Comparison of ENCODE assay signal across 9 mouse cellular contexts in the genomic region with DNA sequence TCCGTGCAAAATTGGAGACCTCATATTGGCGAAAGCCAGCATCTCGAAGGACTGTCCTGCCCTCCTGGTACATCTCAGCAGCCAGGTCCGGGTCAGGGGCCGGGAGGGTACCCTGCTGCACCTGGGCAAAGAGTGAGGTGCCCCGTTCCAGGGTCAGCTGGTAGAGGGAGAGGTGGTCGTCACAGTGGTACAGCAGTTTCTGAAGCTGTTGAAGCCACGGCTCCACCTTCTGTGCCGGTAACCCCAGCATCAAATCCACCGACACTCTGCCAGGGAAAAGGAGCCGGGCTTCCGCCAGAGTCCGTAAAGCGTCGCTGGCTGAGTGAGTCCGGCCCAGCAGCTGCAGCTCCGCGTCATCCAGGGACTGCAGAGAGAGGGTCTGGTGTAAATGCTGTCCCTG. TPM values are rescaled to one million over a fixed set of nuclear protein-coding genes. Genes with fewer than 3 reads are reported as not detected.
DNase-seq lines count a peak whose midpoint lies in the region; ATAC-seq and TF ChIP-seq lines count a peak whose summit lies in the region.
"Had no signal": no experiment of that assay in that cellular context is flagged by ENCODE, and none has a peak within 500 bp of the region (broad histone marks: within the 10 kb centered on the region; RNA-seq: fewer than 3 reads in every experiment).

No protein-coding gene starts in this region.

- 40% methylated on average over 18 of the region's 18 CpGs for WGBS in embryonic facial prominence, embryonic 11.5 days
- 56% methylated on average over 18 of the region's 18 CpGs for WGBS in midbrain, embryonic 16.5 days

- no peaks in the 10 kb centered on the region for H3K27me3 ChIP-seq in embryonic facial prominence, embryonic 11.5 days (ENCODE audit: control insufficient read depth, insufficient read depth, low read length)
- no peaks in the 10 kb centered on the region for H3K27me3 ChIP-seq in midbrain, embryonic 16.5 days (ENCODE audit: control insufficient read depth, insufficient read depth, low read depth, low read length)

- peak overlapping the region; percentile 84 for H3K27ac ChIP-seq in left cerebral cortex, adult 2 months
- no peak overlapping the region for H3K27ac ChIP-seq in embryonic facial prominence, embryonic 11.5 days (replicated peaks; ENCODE audit: low read depth, low read length)
- H3K27ac ChIP-seq in midbrain, embryonic 16.5 days (ENCODE audit: low read length): no peak overlapping the region

- no peak for ATAC-seq in embryonic facial prominence, embryonic 11.5 days (replicated peaks; ENCODE audit: insufficient number of reproducible peaks, low FRiP score, low TSS enrichment, low read depth)
- ATAC-seq in midbrain, embryonic 16.5 days: no peak

- no peak overlapping the region for H3K9ac ChIP-seq in embryonic facial prominence, embryonic 11.5 days (replicated peaks; ENCODE audit: low read length)
- H3K9ac ChIP-seq in midbrain, embryonic 16.5 days (ENCODE audit: low read depth, low read length): 0 out of 2 replicates have a peak overlapping the region, but pooled peaks have one; percentile 0

- peak in 1 of 2 experiments; percentile 39 for DNase-seq in left cerebral cortex, adult 2 months (ENCODE audit: extremely low spot score in 1 of 2, low spot score in 2 of 2)
- no peak for DNase-seq in left cerebral cortex, adult 11 months (ENCODE audit: low spot score)
- no peak for DNase-seq in embryonic facial prominence, embryonic 11.5 days (ENCODE audit: low spot score)
- DNase-seq in heart, postnatal 14 days: peak; percentile 17 to 38
- DNase-seq in adrenal gland, postnatal 14 days: no peak
- DNase-seq in spleen, adult 12 weeks (ENCODE audit: low spot score): no peak
- DNase-seq in frontal cortex, postnatal 14 days (ENCODE audit: low spot score in 2 of 2): no peak

- H3K36me3 ChIP-seq in embryonic facial prominence, embryonic 11.5 days (replicated peaks; ENCODE audit: control insufficient read depth, insufficient read depth, low read depth, low read length): no peaks in the 10 kb centered on the region
- H3K36me3 ChIP-seq in midbrain, embryonic 16.5 days (ENCODE audit: control insufficient read depth, insufficient read depth, low read length): peaks cover 5% of the 10 kb centered on the region; the same call in 1 of the 2 replicates

- 0 out of 2 replicates have a peak overlapping the region, but pooled peaks have one; percentile 11 for H3K4me2 ChIP-seq in embryonic facial prominence, embryonic 11.5 days (ENCODE audit: low read depth, low read length)
- peak overlapping the region; percentile 12; the same call in 1 of the 2 replicates for H3K4me2 ChIP-seq in midbrain, embryonic 16.5 days (ENCODE audit: low read length)

- no peaks in the 10 kb centered on the region for H3K4me1 ChIP-seq in embryonic facial prominence, embryonic 11.5 days (ENCODE audit: control insufficient read depth, insufficient read depth, low read length)
- peaks cover 14% of the 10 kb centered on the region for H3K4me1 ChIP-seq in midbrain, embryonic 16.5 days (ENCODE audit: control insufficient read depth, insufficient read depth, low read length)

- intact Hi-C loops in left cerebral cortex, adult 2 months (cut with DNase I): loop anchor here (2.0 to 10.0 kb wide), 2 partner anchors 140 to 400 kb away; no protein-coding TSS in a partner anchor
- intact Hi-C loops in heart, postnatal 14 days (cut with DNase I): loop anchor here (5.0 kb wide), 4 partner anchors 42 to 202 kb away; no protein-coding TSS in a partner anchor

- no peaks in the 10 kb centered on the region for H3K9me3 ChIP-seq in embryonic facial prominence, embryonic 11.5 days (replicated peaks; ENCODE audit: control insufficient read depth, low read length)
- H3K9me3 ChIP-seq in midbrain, embryonic 16.5 days (replicated peaks; ENCODE audit: control insufficient read depth, low read length, poor library complexity, severe bottlenecking): no peaks in the 10 kb centered on the region

- no peak for TF ChIP-seq CTCF in left cerebral cortex, adult 2 months (IDR thresholded peaks at IDR 0.05)

- peak overlapping the region; percentile 47 for H3K4me3 ChIP-seq in left cerebral cortex, adult 2 months
- no peak overlapping the region for H3K4me3 ChIP-seq in embryonic facial prominence, embryonic 11.5 days (ENCODE audit: low read depth, low read length)
- no peak overlapping the region for H3K4me3 ChIP-seq in midbrain, embryonic 16.5 days (ENCODE audit: low read depth, low read length)
- H3K4me3 ChIP-seq: myocyte had no signal

RNA-seq across cellular contexts. Expression of a gene that starts 4.6 kb away (rescaled TPM):
- 10 to 100 TPM; 12.8 to 15.0 TPM for total RNA-seq in left cerebral cortex, adult 2 months (2021)
- polyA plus RNA-seq in embryonic facial prominence, embryonic 11.5 days (2014; fragmentation: Nextera tagmentation; extraction: Ambion mirVana): 2.4 and 3.7 TPM in 2 replicates
- 1 to 10 TPM; 9.4 to 9.6 TPM for total RNA-seq in heart, postnatal 14 days (2021)
- polyA plus RNA-seq in midbrain, embryonic 16.5 days (2015; fragmentation: Nextera tagmentation; extraction: Ambion mirVana): 9.4 and 11.4 TPM in 2 replicates
- 9.2 and 10.6 TPM in 2 replicates for total RNA-seq in adrenal gland, postnatal 14 days (2021)

RNA-seq across cellular contexts. Expression of a gene that starts 20.4 kb away (rescaled TPM):
- total RNA-seq in left cerebral cortex, adult 2 months (2021): under 1 TPM; 0.33 to 0.34 TPM
- polyA plus RNA-seq in embryonic facial prominence, embryonic 11.5 days (2014; fragmentation: Nextera tagmentation; extraction: Ambion mirVana): 0.52 and 1.0 TPM in 2 replicates
- 1 to 10 TPM in 1 of 2 experiments, under 1 TPM in 1; 0.22 to 2.4 TPM for total RNA-seq in heart, postnatal 14 days (2021)
- 0.43 and 0.61 TPM in 2 replicates for polyA plus RNA-seq in midbrain, embryonic 16.5 days (2015; fragmentation: Nextera tagmentation; extraction: Ambion mirVana)
- total RNA-seq in adrenal gland, postnatal 14 days (2021): 0.30 TPM in 1 of 2 replicates, not detected in the other

RNA-seq across cellular contexts. Expression of a gene that starts 22.9 kb away (rescaled TPM):
- total RNA-seq in left cerebral cortex, adult 2 months (2021): 1 to 10 TPM; 8.5 to 8.9 TPM
- 1.9 and 2.4 TPM in 2 replicates for polyA plus RNA-seq in embryonic facial prominence, embryonic 11.5 days (2014; fragmentation: Nextera tagmentation; extraction: Ambion mirVana)
- total RNA-seq in heart, postnatal 14 days (2021): 1 to 10 TPM; 1.4 to 2.1 TPM
- 4.9 and 5.6 TPM in 2 replicates for polyA plus RNA-seq in midbrain, embryonic 16.5 days (2015; fragmentation: Nextera tagmentation; extraction: Ambion mirVana)
- total RNA-seq in adrenal gland, postnatal 14 days (2021): 3.9 and 5.6 TPM in 2 replicates

RNA-seq across cellular contexts. Expression of a gene that starts 44.6 kb away (rescaled TPM):
- under 1 TPM; 0.79 TPM for total RNA-seq in left cerebral cortex, adult 2 months (2021)
- 1.5 and 2.3 TPM in 2 replicates for polyA plus RNA-seq in embryonic facial prominence, embryonic 11.5 days (2014; fragmentation: Nextera tagmentation; extraction: Ambion mirVana)
- 10 to 100 TPM; 19.9 to 24.0 TPM for total RNA-seq in heart, postnatal 14 days (2021)
- 0.43 and 0.57 TPM in 2 replicates for polyA plus RNA-seq in midbrain, embryonic 16.5 days (2015; fragmentation: Nextera tagmentation; extraction: Ambion mirVana)
- 12.1 and 13.5 TPM in 2 replicates for total RNA-seq in adrenal gland, postnatal 14 days (2021)

RNA-seq across cellular contexts. Expression of a gene that starts 57.2 kb away (rescaled TPM):
- total RNA-seq in left cerebral cortex, adult 2 months (2021): 10 to 100 TPM; 14.3 to 14.4 TPM
- polyA plus RNA-seq in embryonic facial prominence, embryonic 11.5 days (2014; fragmentation: Nextera tagmentation; extraction: Ambion mirVana): 6.8 and 7.1 TPM in 2 replicates
- 10 to 100 TPM; 31.6 to 35.6 TPM for total RNA-seq in heart, postnatal 14 days (2021)
- 1.2 and 1.9 TPM in 2 replicates for polyA plus RNA-seq in midbrain, embryonic 16.5 days (2015; fragmentation: Nextera tagmentation; extraction: Ambion mirVana)
- 81.0 and 86.9 TPM in 2 replicates for total RNA-seq in adrenal gland, postnatal 14 days (2021)

Comparison
In these comparisons a context has a peak if more than half of its experiments do, and no peak if none do; other contexts are left out.
1. DNase-seq: peak in heart, postnatal 14 days (2 of 2); none in left cerebral cortex, adult 11 months (single experiment), embryonic facial prominence, embryonic 11.5 days (single experiment), adrenal gland, postnatal 14 days (single experiment), spleen, adult 12 weeks (single experiment) and frontal cortex, postnatal 14 days (0 of 2).